Mouse (Mus musculus) liver, embryonic 11.5 days (tissue): ENCODE results near the gene Nr1h4. TPM values are rescaled to one million over a fixed set of nuclear protein-coding genes. Genes with fewer than 3 reads are reported as not detected.
"Not testable (repeated sequence)": the region's sequence is repeated elsewhere in the genome, so short reads cannot be mapped to it uniquely, and the experiment has no call there.

ENCODE experiments used
- ATAC-seq: fragments of 200-750 bp; cut with Nextera tagmentation; replicated peaks from 2 replicates; pipeline ENCODE4 v1.8.0; 2017; ENCODE audit warnings: moderate number of reproducible peaks, mild to moderate bottlenecking, moderate TSS enrichment, moderate library complexity; ENCODE audit not compliant: low FRiP score
- DNase-seq: peaks from one replicate; pipeline ENCODE4 v3.0.0-alpha.2; 2017; ENCODE audit warnings: low spot score
- H3K27ac ChIP-seq: fragments of 300-500 bp; sonication (generic); 2 replicates; pipeline ENCODE4 v1.5.1; 2014; ENCODE audit warnings: mild to moderate bottlenecking, low read depth, low read length, control low read depth
- H3K27me3 ChIP-seq: fragments of 300-500 bp; sonication (generic); replicated peaks from 2 replicates; pipeline ENCODE4 v1.6.1; 2014; ENCODE audit warnings: low read length, mixed read lengths; ENCODE audit not compliant: control insufficient read depth, insufficient read depth
- H3K36me3 ChIP-seq: fragments of 300-500 bp; sonication (generic); 2 replicates; pipeline ENCODE4 v1.6.1; 2014; ENCODE audit warnings: mild to moderate bottlenecking, low read length, moderate library complexity, mixed read lengths; ENCODE audit not compliant: control insufficient read depth, insufficient read depth
- H3K4me1 ChIP-seq: fragments of 300-500 bp; sonication (generic); replicated peaks from 2 replicates; pipeline ENCODE4 v1.6.1; 2014; ENCODE audit warnings: low read length, mixed read lengths; ENCODE audit not compliant: control insufficient read depth, insufficient read depth
- H3K4me2 ChIP-seq: fragments of 300-500 bp; sonication (generic); 2 replicates; pipeline ENCODE4 v1.6.1; 2014; ENCODE audit warnings: mild to moderate bottlenecking, control low read depth, moderate library complexity
- H3K4me3 ChIP-seq: fragments of 300-500 bp; sonication (generic); 2 replicates; pipeline ENCODE4 v1.5.1; 2014; ENCODE audit warnings: low read depth, low read length, control low read depth
- H3K9ac ChIP-seq: fragments of 300-500 bp; sonication (generic); 2 replicates; pipeline ENCODE4 v1.6.1; 2014; ENCODE audit warnings: low read depth, low read length, control low read depth
- H3K9me3 ChIP-seq: fragments of 300-500 bp; sonication (generic); 2 replicates; pipeline ENCODE4 v1.6.1; 2016; ENCODE audit warnings: low read length, inconsistent platforms, mixed read lengths; ENCODE audit not compliant: control insufficient read depth
- WGBS: fragments of 180-500 bp; shearing (Covaris S2); extraction: QIAGEN DNeasy Blood & Tissue Kit; methylation state at CpG from one replicate; pipeline ENCODE4 v1.1.7; 2014; 5-methylcytosine and 5-hydroxymethylcytosine counted together
- polyA plus RNA-seq: library from polyadenylated mRNA; unstranded; fragments of >200 nt; fragmentation: Nextera tagmentation; extraction: Ambion mirVana; gene quantifications from 2 replicates; pipeline ENCODE4 v1.2.1, GENCODE M21; 2014

Gene Nr1h4
- polyA plus RNA-seq, 1 experiment from 2014 or later, result 1.9 TPM

DNA sequence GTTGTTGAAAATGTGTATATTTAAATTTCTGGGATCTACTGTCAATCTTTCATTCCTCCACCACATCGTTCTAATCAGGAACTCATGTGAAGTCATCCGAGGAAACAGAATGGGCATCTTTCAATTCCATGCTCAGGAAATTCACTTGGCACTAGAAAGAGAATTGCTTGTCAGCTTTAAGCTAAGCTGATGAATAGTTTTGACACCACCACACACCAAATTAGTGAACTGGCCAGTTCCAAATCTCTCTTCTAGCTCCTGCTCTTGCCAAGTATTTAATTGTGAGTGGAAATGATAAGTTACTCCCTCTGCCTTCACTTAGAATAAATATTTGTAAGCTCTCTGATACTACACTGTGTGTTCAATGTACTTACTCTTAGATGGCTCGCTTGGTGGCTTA, 26.0 kb upstream of the Nr1h4 start:
- no peak overlapping the region for H3K4me2 ChIP-seq
- ATAC-seq (no peak), DNase-seq (no peak)
- WGBS, result 57% methylated on average over 3 of the region's 3 CpGs
- H3K4me3 ChIP-seq, result no peak overlapping the region
- H3K27me3 ChIP-seq, result no peaks in the 10 kb centered on the region
- no peaks in the 10 kb centered on the region for H3K9me3 ChIP-seq
- no peak overlapping the region for H3K27ac ChIP-seq
- H3K4me1 ChIP-seq, result no peaks in the 10 kb centered on the region
- H3K9ac ChIP-seq, result no peak overlapping the region
- no peaks in the 10 kb centered on the region for H3K36me3 ChIP-seq

DNA sequence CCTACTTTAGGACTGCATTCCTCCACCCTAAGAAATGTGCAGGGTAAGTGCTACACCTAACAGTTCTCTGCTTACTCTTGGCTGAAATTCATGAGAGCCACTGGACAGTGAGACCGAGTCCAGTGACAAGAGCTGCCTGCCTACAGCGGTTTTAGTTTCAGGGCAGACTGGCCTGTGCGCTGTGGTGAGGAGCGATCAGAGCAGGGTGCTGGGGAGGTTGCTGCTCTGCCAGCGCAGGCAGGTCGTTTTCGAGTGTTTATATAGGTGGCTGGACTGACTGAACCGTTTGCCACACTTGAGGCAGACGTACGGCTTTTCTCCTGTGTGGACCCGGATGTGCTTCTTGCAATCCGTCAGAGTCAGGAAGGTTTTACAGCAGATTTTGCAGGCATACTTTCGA, 21.5 kb upstream of the Nr1h4 start:
- not testable (repeated sequence) for H3K4me2 ChIP-seq, H3K4me3 ChIP-seq, H3K9me3 ChIP-seq, H3K4me1 ChIP-seq, DNase-seq, H3K9ac ChIP-seq, H3K36me3 ChIP-seq, H3K27me3 ChIP-seq, ATAC-seq, H3K27ac ChIP-seq
- whole genome bisulfite sequencing, result 77% methylated on average over 13 of the region's 13 CpGs

DNA sequence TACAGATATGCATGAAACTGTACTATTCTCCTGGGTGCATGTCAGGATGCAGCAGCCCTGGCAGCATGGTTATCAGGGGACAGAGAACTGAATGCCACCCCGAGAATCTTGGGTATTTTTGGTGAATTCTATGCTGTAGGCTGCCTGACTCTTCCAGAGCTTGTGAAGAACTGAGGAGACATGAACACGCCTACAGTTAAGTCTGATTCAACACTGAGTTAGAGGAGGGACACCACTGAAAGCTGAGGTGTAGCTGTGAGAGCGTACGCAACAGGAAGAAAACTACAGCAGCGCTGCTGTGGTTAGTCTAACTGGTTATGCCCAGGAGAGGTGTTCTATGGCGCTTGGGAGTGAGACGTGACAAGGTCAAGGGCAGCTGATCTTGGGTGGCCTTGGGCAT, 20.5 kb upstream of the Nr1h4 start:
- H3K4me2 ChIP-seq, H3K4me1 ChIP-seq, DNase-seq, H3K27me3 ChIP-seq, H3K9ac ChIP-seq, H3K27ac ChIP-seq, H3K9me3 ChIP-seq, ATAC-seq, H3K36me3 ChIP-seq, H3K4me3 ChIP-seq: not testable (repeated sequence)
- 91% methylated on average over 7 of the region's 7 CpGs for WGBS

DNA sequence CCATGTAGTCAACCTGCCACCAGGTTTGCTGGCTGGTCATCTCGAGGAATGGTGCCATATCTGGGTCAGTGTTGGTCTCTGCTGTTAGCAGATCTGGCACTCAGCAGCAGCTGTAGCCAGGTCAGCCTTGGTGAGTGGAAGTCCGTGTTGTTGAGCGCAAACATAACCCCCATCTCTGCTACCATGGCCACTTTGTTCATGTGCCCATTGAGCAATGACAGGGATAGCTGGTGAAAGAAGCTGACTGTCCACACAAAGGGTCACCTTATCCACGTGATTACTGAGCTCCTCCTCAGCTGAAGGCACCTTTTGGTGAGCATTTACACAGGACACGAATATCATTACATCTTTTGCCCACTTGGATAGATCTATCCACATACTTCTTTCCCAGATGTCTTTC, 19.6 kb upstream of the Nr1h4 start:
- Histone ChIP-seq H3K4me2 (no peak overlapping the region), H3K9me3 (no peaks in the 10 kb centered on the region), H3K27ac (no peak overlapping the region), H3K36me3 (no peaks in the 10 kb centered on the region), H3K4me1 (no peaks in the 10 kb centered on the region), H3K4me3 (no peak overlapping the region), H3K9ac (no peak overlapping the region), H3K27me3 (no peaks in the 10 kb centered on the region)
- ATAC-seq (no peak), DNase-seq (no peak)
- WGBS, result 71% methylated on average over 5 of the region's 5 CpGs

DNA sequence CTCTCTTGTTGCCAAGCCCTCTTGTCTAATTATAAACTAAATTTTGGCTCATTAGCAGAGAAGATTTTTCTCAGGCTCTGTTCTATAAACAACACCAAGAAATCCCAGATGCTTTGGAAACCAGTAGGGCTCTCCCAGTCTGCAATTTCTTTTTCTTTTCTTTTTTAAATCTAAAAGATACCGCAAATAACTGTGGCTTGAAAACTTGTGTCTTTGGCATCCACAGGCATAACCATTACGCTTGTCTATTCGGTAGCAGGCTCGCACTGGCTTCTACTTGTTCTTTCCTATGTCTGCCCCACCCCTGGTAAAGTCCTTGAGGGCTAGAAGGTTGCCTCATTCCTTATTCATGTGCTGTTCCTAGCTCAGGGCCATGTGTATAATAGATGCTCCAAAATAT, 18.3 kb upstream of the Nr1h4 start:
- WGBS, result 93% methylated on average over 4 of the region's 4 CpGs
- DNase-seq, result no peak
- no peaks in the 10 kb centered on the region for H3K36me3 ChIP-seq
- H3K27ac ChIP-seq, result no peak overlapping the region
- H3K9ac ChIP-seq, result no peak overlapping the region
- no peaks in the 10 kb centered on the region for H3K9me3 ChIP-seq
- no peak overlapping the region for H3K4me3 ChIP-seq
- no peaks in the 10 kb centered on the region for H3K27me3 ChIP-seq
- H3K4me2 ChIP-seq, result no peak overlapping the region
- ATAC-seq, result no peak
- H3K4me1 ChIP-seq, result no peaks in the 10 kb centered on the region

DNA sequence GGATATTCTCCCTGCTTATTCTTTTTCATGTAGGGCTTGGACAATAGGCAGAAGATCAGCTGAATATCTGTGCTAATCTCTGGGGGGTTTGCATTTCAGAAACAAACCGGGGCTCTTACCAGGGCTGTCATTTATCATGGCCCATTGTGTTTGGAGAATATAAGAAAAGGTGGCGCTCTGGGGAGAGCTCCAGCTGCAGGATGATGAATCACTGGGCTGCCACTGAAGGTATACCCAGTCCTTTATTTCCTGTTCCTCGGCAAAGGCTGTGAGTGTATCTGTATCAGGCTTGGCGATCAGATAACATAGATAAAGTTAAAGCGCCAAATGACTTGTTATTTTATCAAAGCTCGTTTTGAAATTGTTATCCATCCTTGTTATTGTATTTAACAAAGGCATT, 14.6 kb upstream of the Nr1h4 start:
- Histone ChIP-seq H3K36me3 (no peaks in the 10 kb centered on the region), H3K27ac (no peak overlapping the region), H3K4me1 (no peaks in the 10 kb centered on the region), H3K9ac (no peak overlapping the region), H3K4me3 (no peak overlapping the region), H3K9me3 (no peaks in the 10 kb centered on the region), H3K4me2 (no peak overlapping the region), H3K27me3 (no peaks in the 10 kb centered on the region)
- ATAC-seq (no peak), DNase-seq (no peak)
- WGBS, result 36% methylated on average over 6 of the region's 6 CpGs

DNA sequence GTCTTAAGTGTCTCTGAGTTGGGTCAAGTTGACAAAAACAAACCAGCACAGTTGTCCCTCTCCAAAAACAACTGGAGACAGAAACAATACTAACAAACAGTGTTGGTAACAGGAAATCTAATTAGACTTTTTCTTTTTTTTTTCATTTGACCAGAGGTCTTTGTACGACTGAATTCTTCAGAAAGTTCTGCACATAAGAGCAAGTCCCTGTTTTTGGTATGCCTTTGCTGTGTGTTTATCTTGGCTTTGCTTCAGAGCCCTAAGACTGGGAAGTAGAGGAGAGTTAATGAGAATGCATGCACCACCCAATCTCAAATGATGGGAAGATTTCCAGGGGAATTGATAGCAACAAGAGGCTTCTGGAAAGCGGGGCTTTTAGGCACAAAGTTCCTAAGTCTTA, 13.6 kb upstream of the Nr1h4 start:
- H3K4me2 ChIP-seq, result no peak overlapping the region
- WGBS, result 72% methylated on average over 2 of the region's 2 CpGs
- no peak overlapping the region for H3K27ac ChIP-seq
- no peak overlapping the region for H3K4me3 ChIP-seq
- DNase-seq, result no peak
- H3K36me3 ChIP-seq, result no peaks in the 10 kb centered on the region
- H3K27me3 ChIP-seq, result no peaks in the 10 kb centered on the region
- ATAC-seq, result no peak
- H3K9ac ChIP-seq, result no peak overlapping the region
- no peaks in the 10 kb centered on the region for H3K4me1 ChIP-seq
- no peaks in the 10 kb centered on the region for H3K9me3 ChIP-seq

DNA sequence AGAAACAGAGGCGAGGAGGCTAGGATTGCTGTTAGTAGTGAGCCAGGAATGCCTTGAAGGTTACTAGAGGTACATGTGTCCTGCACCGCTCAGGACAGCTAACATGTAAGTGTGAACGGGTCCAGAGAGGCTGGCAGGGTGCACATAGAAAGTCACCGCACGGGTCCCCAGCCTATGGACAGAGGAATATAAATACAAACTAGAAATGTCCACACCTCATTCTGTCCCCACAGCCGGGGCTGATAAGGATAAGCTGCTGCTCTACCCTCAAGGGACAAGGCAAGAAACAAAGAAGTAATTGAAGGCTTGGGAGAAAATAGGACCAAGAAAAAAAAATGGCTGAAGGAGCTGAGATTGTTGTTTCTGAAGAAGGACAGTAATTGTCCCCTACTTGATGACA, 10.5 kb upstream of the Nr1h4 start:
- Histone ChIP-seq H3K9me3 (no peaks in the 10 kb centered on the region), H3K4me2 (no peak overlapping the region), H3K27me3 (no peaks in the 10 kb centered on the region), H3K9ac (no peak overlapping the region), H3K36me3 (no peaks in the 10 kb centered on the region), H3K4me3 (no peak overlapping the region), H3K4me1 (no peaks in the 10 kb centered on the region), H3K27ac (no peak overlapping the region)
- 84% methylated on average over 6 of the region's 6 CpGs for WGBS
- DNase-seq (no peak), ATAC-seq (no peak)

DNA sequence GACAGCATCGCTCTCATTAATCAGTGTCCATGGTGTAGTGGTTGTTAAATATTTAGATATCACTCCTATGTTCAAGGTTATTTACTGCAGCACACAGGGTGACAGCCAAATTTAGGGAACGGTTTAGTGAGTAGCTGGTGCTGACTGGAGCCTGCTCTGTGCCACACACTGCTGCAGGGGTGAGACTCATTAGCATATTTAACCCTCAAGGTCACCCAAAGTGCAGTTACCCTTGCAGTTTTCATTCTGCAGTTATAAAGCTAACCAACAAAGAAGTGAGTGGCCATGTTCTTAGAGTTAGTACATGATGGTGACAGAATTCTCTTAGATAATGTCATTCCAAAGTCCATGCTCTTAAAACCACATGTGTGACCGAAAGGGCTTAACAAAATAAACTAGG, 8.9 kb upstream of the Nr1h4 start:
- 91% methylated on average over 3 of the region's 3 CpGs for WGBS
- ATAC-seq, result no peak
- no peak overlapping the region for H3K4me3 ChIP-seq

More for the DNA sequence above, 8.9 kb upstream of the Nr1h4 start:
- DNase-seq, result no peak
- Histone ChIP-seq H3K36me3 (no peaks in the 10 kb centered on the region), H3K4me2 (no peak overlapping the region), H3K27me3 (no peaks in the 10 kb centered on the region), H3K9me3 (no peaks in the 10 kb centered on the region), H3K27ac (no peak overlapping the region), H3K9ac (no peak overlapping the region), H3K4me1 (no peaks in the 10 kb centered on the region)
